Mouse (Mus musculus) kidney, adult 2 months (tissue): ENCODE data around the gene P2ry1. TPM values are rescaled to one million over a fixed set of nuclear protein-coding genes. Genes with fewer than 3 reads are reported as not detected.

Experiments used
- DNase-seq: peaks from one replicate; pipeline ENCODE4 v3.0.0; 2021
- H3K27ac ChIP-seq: fragments of 200-500 bp; 2 replicates; pipeline ENCODE4 v1.5.1; 2012; ENCODE audit warnings: low read depth, low read length, control low read depth, inconsistent platforms; ENCODE audit not compliant: insufficient read depth
- H3K27me3 ChIP-seq: fragments of 200-500 bp; replicated peaks from 2 replicates; pipeline ENCODE4 v1.6.1; 2012; ENCODE audit warnings: mild to moderate bottlenecking, moderate library complexity, low read length, inconsistent platforms; ENCODE audit not compliant: control insufficient read depth, insufficient read depth
- H3K36me3 ChIP-seq: fragments of 200-500 bp; 2 replicates; pipeline ENCODE4 v1.6.1; 2012; ENCODE audit warnings: mild to moderate bottlenecking, moderate library complexity, low read length, inconsistent platforms; ENCODE audit not compliant: control insufficient read depth, insufficient read depth
- H3K4me1 ChIP-seq: fragments of 200-500 bp; 2 replicates; pipeline ENCODE4 v1.6.1; 2011; ENCODE audit warnings: low read length; ENCODE audit not compliant: control insufficient read depth, insufficient read depth
- H3K4me3 ChIP-seq: fragments of 200-500 bp; 2 replicates; pipeline ENCODE4 v1.5.1; 2011; ENCODE audit warnings: mild to moderate bottlenecking, low read depth, low read length, control low read depth; ENCODE audit not compliant: insufficient read depth
- CTCF ChIP-seq: fragments of 200-500 bp; conservative IDR thresholded peaks from 2 replicates; pipeline ENCODE4 v1.5.1; 2011; ENCODE audit warnings: low read depth, mild to moderate bottlenecking, control low read depth, low read length, moderate library complexity, mixed read lengths; ENCODE audit not compliant: insufficient read depth, insufficient read length
- POLR2A ChIP-seq: fragments of 200-500 bp; IDR thresholded peaks from one replicate; pipeline ENCODE4 v1.6.1; 2011; ENCODE audit warnings: low read depth, low read length, control low read depth
- WGBS: fragments of 180-500 bp; shearing (Covaris S2); methylation state at CpG from one replicate; pipeline ENCODE4 v1.1.7; 2018; 5-methylcytosine and 5-hydroxymethylcytosine counted together
- polyA plus RNA-seq: library from polyadenylated mRNA; depleted of rRNA; stranded (reverse); fragments of >200 nt; gene quantifications from 2 replicates; pipeline ENCODE4 v1.2.3, GENCODE M21; 2012

The P2ry1 gene
- polyA plus RNA-seq, 1 experiment, result 3.7 TPM

- no peak for DNase-seq
- 76% methylated on average over 4 of the region's 4 CpGs for WGBS
- Histone ChIP-seq H3K4me3 (no peak overlapping the region), H3K4me1 (no peaks in the 10 kb centered on the region), H3K27ac (no peak overlapping the region), H3K36me3 (no peaks in the 10 kb centered on the region), H3K27me3 (no peaks in the 10 kb centered on the region)
- TF ChIP-seq POLR2A, result no peak
- TF ChIP-seq CTCF, result no peak
These were observed 29.5 kb downstream of the P2ry1 start for GRCm38 (mm10) chr3:61032100-61032499.

- DNase-seq, result no peak
- no peaks in the 10 kb centered on the region for H3K4me1 ChIP-seq
- no peak overlapping the region for H3K4me3 ChIP-seq
- H3K36me3 ChIP-seq, result no peaks in the 10 kb centered on the region
- H3K27ac ChIP-seq, result no peak overlapping the region
- WGBS, result 65% methylated on average over 5 of the region's 5 CpGs
- no peaks in the 10 kb centered on the region for H3K27me3 ChIP-seq
- TF ChIP-seq CTCF (no peak), POLR2A (no peak)
These were observed 33.0 kb downstream of the P2ry1 start for GRCm38 (mm10) chr3:61035633-61036032.

- no peaks in the 10 kb centered on the region for H3K27me3 ChIP-seq
- no peak for TF ChIP-seq CTCF
- no peak for TF ChIP-seq POLR2A
- no peak overlapping the region for H3K4me3 ChIP-seq
- no peak overlapping the region for H3K27ac ChIP-seq
- DNase-seq, result no peak
- no peaks in the 10 kb centered on the region for H3K36me3 ChIP-seq
- WGBS, result 65% methylated on average over 5 of the region's 5 CpGs
- no peaks in the 10 kb centered on the region for H3K4me1 ChIP-seq
These were observed 37.3 kb downstream of the P2ry1 start for GRCm38 (mm10) chr3:61039916-61040315.

GRCm38 (mm10) chr3:61049976-61050672 is 47.5 kb downstream of the P2ry1 start:
- no peaks in the 10 kb centered on the region for H3K36me3 ChIP-seq
- DNase-seq, result no peak
- no peaks in the 10 kb centered on the region for H3K4me1 ChIP-seq
- no peak overlapping the region for H3K27ac ChIP-seq
- no peak overlapping the region for H3K4me3 ChIP-seq
- no peaks in the 10 kb centered on the region for H3K27me3 ChIP-seq
- TF ChIP-seq CTCF, result no peak
- no peak for TF ChIP-seq POLR2A
- WGBS, result 74% methylated on average over 3 of the region's 3 CpGs
